Mouse (Mus musculus) CD4-positive naive resting alpha-beta T cell, adult 57 days (primary cell): ENCODE measurements around the gene Olfr96. TPM values are rescaled to one million over a fixed set of nuclear protein-coding genes. Genes with fewer than 3 reads are reported as not detected.

ENCODE experiments used
- total RNA-seq: library from RNA; stranded (reverse); gene quantifications from one replicate; pipeline ENCODE4 v1.2.4, GENCODE M21; 2023

Olfr96 gene
- not detected for total RNA-seq

GRCm38 (mm10) chr17:37219846-37220245 is at the start of gene Olfr96:
Olfr96 (plus strand) TSS chr17:37220146.

GRCm38 (mm10) chr17:37193656-37194055 is 26.3 kb upstream of the Olfr96 start, which contains the start of gene Ubd:
Ubd (plus strand) TSS chr17:37193892.

GRCm38 (mm10) chr17:37200894-37201293 is 19.1 kb upstream of the Olfr96 start, which contains the start of gene Olfr94:
Olfr94 (minus strand) TSS chr17:37200994.

GRCm38 (mm10) chr17:37213018-37213417 is 6.9 kb upstream of the Olfr96 start, which contains the start of gene Olfr95:
Olfr95 (minus strand) TSS chr17:37213118.

GRCm38 (mm10) chr17:37237230-37237629 is 17.3 kb downstream of the Olfr96 start, which contains the start of gene Olfr97:
Olfr97 (minus strand) TSS chr17:37237330.

GRCm38 (mm10) chr17:37263626-37264025 is 43.7 kb downstream of the Olfr96 start, which contains the start of gene Olfr98:
Olfr98 (minus strand) TSS chr17:37263749.

GRCm38 (mm10) chr17:37270058-37270701 is 50.2 kb downstream of the Olfr96 start, which contains the start of gene H2-M3:
H2-M3 (plus strand) TSS chr17:37270220.

Other genes starting within 250 kb of the Olfr96 start
- gene 2410137M14Rik, start 238.9 kb upstream of the Olfr96 start, total RNA-seq, result not detected
- gene H2-M5, start 230.6 kb upstream of the Olfr96 start, total RNA-seq, result not detected
- gene Zfp57, start 219.0 kb upstream of the Olfr96 start, total RNA-seq, result not detected
- gene Mog, start 196.7 kb upstream of the Olfr96 start, total RNA-seq, result not detected
- gene Gabbr1, start 174.2 kb upstream of the Olfr96 start, total RNA-seq, result 116 TPM
- not detected for gene Olfr90, start 131.6 kb upstream of the Olfr96 start, total RNA-seq
- not detected for gene Olfr91, start 121.9 kb upstream of the Olfr96 start, total RNA-seq
- gene Olfr92, start 100.1 kb upstream of the Olfr96 start, total RNA-seq, result not detected
- not detected for gene Olfr93, start 58.7 kb upstream of the Olfr96 start, total RNA-seq
- not detected for gene Ubd, start 26.3 kb upstream of the Olfr96 start, total RNA-seq
- gene Olfr94, start 19.2 kb upstream of the Olfr96 start, total RNA-seq, result not detected
- gene Olfr95, start 7.0 kb upstream of the Olfr96 start, total RNA-seq, result not detected
- gene Olfr97, start 17.2 kb downstream of the Olfr96 start, total RNA-seq, result not detected
- gene Olfr98, start 43.6 kb downstream of the Olfr96 start, total RNA-seq, result not detected
- 28.4 TPM for gene H2-M3, start 50.1 kb downstream of the Olfr96 start, total RNA-seq
- not detected for gene Olfr99, start 63.3 kb downstream of the Olfr96 start, total RNA-seq
- not detected for gene Olfr101, start 84.2 kb downstream of the Olfr96 start, total RNA-seq
- not detected for gene Olfr102, start 96.9 kb downstream of the Olfr96 start, total RNA-seq
- not detected for gene Olfr103, start 119.6 kb downstream of the Olfr96 start, total RNA-seq
- not detected for gene Olfr104-ps, start 139.4 kb downstream of the Olfr96 start, total RNA-seq
- gene Olfr105-ps, start 158.9 kb downstream of the Olfr96 start, total RNA-seq, result not detected
- not detected for gene Olfr106-ps, start 170.2 kb downstream of the Olfr96 start, total RNA-seq
- not detected for gene Olfr107, start 179.1 kb downstream of the Olfr96 start, total RNA-seq
- gene Olfr108, start 225.3 kb downstream of the Olfr96 start, total RNA-seq, result not detected
- not detected for gene Olfr109, start 238.8 kb downstream of the Olfr96 start, total RNA-seq